Mouse (Mus musculus): ENCODE measurements around the gene Frem1. TPM values are rescaled to one million over a fixed set of nuclear protein-coding genes. Genes with fewer than 3 reads are reported as not detected.

The Frem1 gene
- polyA plus RNA-seq, 1 experiment = 0.64 TPM

DNA sequence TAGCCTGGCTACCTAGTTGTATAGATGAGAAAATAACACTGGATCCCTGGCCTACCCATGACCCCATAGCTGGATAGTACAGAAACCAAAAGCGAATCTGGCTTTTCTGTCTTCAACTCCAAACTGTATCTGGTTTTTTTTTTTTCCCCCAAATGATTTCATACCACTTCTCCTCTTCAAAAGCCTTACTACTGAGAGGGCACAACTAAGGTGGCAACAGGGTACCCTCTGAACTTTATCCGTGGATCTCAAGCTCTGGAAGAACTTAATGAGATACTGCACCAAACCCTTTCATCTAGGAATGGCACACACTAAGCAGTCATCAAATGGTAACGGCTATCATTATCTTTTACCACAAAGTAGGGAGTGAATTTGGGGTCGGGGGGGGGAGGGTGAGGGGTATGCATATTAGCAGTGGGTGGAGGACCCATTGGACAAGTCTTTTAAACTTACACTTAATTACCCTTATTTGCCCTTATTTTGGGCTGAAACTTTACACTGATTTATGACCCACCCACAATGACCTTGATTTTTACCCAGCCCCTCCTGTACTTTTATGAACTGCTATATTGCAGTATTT is 193.6 kb downstream of the Frem1 start:
- no peak for TF ChIP-seq EP300 (IDR thresholded peaks at IDR 0.05; ENCODE audit: insufficient read depth, low read depth, low read length)
- no peak for TF ChIP-seq POLR2A (IDR thresholded peaks at IDR 0.05; ENCODE audit: insufficient read depth, low read length)
- no peak for TF ChIP-seq CTCF (IDR thresholded peaks at IDR 0.05; ENCODE audit: low read depth, low read length)
- no peaks in the 10 kb centered on the region for H3K4me1 ChIP-seq (ENCODE audit: control insufficient read depth, insufficient read depth, low read length)
- no peaks in the 10 kb centered on the region for H3K36me3 ChIP-seq (ENCODE audit: control insufficient read depth, insufficient read depth, low read length, poor library complexity, severe bottlenecking)
- H3K9ac ChIP-seq (ENCODE audit: low read depth, poor library complexity, severe bottlenecking) = peak overlapping the region; percentile 91
- no peaks in the 10 kb centered on the region for H3K27me3 ChIP-seq (ENCODE audit: control insufficient read depth, insufficient read depth, low read length, poor library complexity, severe bottlenecking)
- H3K9me3 ChIP-seq (replicated peaks; ENCODE audit: control insufficient read depth, insufficient read depth, low read length, poor library complexity, severe bottlenecking) = no peaks in the 10 kb centered on the region
- H3K4me3 ChIP-seq (ENCODE audit: low read depth, low read length) = no peak overlapping the region
- no peak overlapping the region for H3K27ac ChIP-seq (ENCODE audit: insufficient read depth, low read length)

DNA sequence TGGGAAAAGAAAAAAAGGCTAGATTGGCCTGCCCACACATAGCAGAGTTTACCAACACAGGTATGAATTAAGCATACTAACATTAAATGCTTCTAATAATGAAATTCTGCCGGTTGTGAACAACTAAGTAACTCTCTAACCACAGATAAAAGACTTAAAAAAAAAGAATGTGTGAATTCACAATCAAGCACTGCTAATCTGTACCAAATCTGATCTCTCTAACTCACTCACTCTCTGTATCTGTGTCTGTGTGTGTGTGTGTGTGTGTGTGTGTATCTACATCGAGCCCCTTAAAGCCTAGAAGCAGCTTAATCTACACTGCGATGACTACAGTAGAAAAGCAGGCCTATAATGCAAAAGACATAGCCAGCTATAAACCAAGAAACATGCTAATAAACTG is 195.2 kb downstream of the Frem1 start:
- Histone ChIP-seq H3K9me3 (replicated peaks; ENCODE audit: control insufficient read depth, insufficient read depth, low read length, poor library complexity, severe bottlenecking) (no peaks in the 10 kb centered on the region), H3K36me3 (ENCODE audit: control insufficient read depth, insufficient read depth, low read length, poor library complexity, severe bottlenecking) (no peaks in the 10 kb centered on the region)

DNA sequence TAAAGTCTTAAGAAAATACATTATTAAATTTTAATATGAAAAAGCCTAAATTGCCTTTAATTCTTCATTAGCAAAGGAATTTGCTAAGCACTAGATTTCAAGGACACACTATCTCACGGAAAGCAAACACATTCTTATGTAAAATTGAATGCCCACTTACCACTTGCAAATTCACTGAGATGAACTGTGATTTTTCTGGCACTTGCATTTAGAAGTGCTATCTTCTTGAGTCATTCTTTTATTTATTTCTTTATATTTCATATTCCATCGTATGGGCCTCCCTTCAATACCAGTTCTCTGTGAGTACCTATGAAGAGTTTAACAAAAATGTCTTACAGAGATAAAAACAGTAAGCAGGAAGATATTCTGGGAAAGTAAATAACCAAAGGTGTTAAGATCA is 198.3 kb downstream of the Frem1 start:
- no peak overlapping the region for H3K9ac ChIP-seq (ENCODE audit: low read depth, poor library complexity, severe bottlenecking)
- TF ChIP-seq POLR2A (IDR thresholded peaks at IDR 0.05; ENCODE audit: insufficient read depth, low read length) (no peak), CTCF (IDR thresholded peaks at IDR 0.05; ENCODE audit: low read depth, low read length) (no peak), EP300 (IDR thresholded peaks at IDR 0.05; ENCODE audit: insufficient read depth, low read depth, low read length) (no peak)
- no peaks in the 10 kb centered on the region for H3K27me3 ChIP-seq (ENCODE audit: control insufficient read depth, insufficient read depth, low read length, poor library complexity, severe bottlenecking)

More for the DNA sequence above, 195.2 kb downstream of the Frem1 start:
- H3K4me3 ChIP-seq (ENCODE audit: low read depth, low read length) = no peak overlapping the region
- H3K4me1 ChIP-seq (ENCODE audit: control insufficient read depth, insufficient read depth, low read length) = no peaks in the 10 kb centered on the region
- H3K27ac ChIP-seq (ENCODE audit: insufficient read depth, low read length) = no peak overlapping the region
- no peak overlapping the region for H3K9ac ChIP-seq (ENCODE audit: low read depth, poor library complexity, severe bottlenecking)
- H3K27me3 ChIP-seq (ENCODE audit: control insufficient read depth, insufficient read depth, low read length, poor library complexity, severe bottlenecking) = no peaks in the 10 kb centered on the region
- TF ChIP-seq CTCF (IDR thresholded peaks at IDR 0.05; ENCODE audit: low read depth, low read length) = no peak

DNA sequence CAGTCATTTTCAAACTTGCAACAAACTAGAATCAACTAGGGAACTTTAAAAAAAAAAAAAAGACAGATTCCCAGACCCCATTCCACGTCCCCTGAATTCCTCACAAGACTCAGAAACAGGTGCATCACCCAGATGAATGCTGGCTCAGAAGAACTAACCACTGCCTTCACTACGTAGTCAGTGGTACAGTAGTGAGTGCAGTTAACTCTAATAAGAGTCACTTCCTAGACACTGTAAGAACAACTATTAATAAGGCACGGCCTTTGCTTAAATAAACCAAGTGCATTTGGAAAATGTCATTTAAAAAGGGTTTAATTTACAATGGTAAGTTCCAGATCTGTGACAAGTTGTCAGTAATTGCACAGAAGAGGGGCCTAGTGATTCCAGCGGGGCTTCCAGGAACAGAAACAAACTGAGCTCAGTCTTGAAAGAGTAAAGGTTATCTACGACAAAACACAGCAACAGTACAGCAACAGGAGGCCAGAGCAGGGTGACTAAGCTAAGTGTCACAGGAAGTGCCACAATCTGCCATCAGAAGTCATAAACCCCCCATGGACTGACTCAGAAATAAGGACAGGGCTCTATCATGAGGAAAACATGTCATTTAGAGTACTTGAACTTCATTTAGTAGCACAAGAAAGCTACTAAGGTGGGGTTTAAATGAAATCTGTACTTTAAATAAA is 203.4 kb downstream of the Frem1 start:
- Histone ChIP-seq H3K9me3 (replicated peaks; ENCODE audit: control insufficient read depth, insufficient read depth, low read length, poor library complexity, severe bottlenecking) (no peaks in the 10 kb centered on the region), H3K9ac (ENCODE audit: low read depth, poor library complexity, severe bottlenecking) (no peak overlapping the region), H3K4me3 (ENCODE audit: low read depth, low read length) (no peak overlapping the region), H3K27ac (ENCODE audit: insufficient read depth, low read length) (no peak overlapping the region), H3K27me3 (ENCODE audit: control insufficient read depth, insufficient read depth, low read length, poor library complexity, severe bottlenecking) (no peaks in the 10 kb centered on the region), H3K4me1 (ENCODE audit: control insufficient read depth, insufficient read depth, low read length) (no peaks in the 10 kb centered on the region), H3K36me3 (ENCODE audit: control insufficient read depth, insufficient read depth, low read length, poor library complexity, severe bottlenecking) (peaks cover 3% of the 10 kb centered on the region)
- TF ChIP-seq POLR2A (IDR thresholded peaks at IDR 0.05; ENCODE audit: insufficient read depth, low read length) (no peak), CTCF (IDR thresholded peaks at IDR 0.05; ENCODE audit: low read depth, low read length) (no peak), EP300 (IDR thresholded peaks at IDR 0.05; ENCODE audit: insufficient read depth, low read depth, low read length) (no peak)

More for the DNA sequence above, 198.3 kb downstream of the Frem1 start:
- Histone ChIP-seq H3K9me3 (replicated peaks; ENCODE audit: control insufficient read depth, insufficient read depth, low read length, poor library complexity, severe bottlenecking) (no peaks in the 10 kb centered on the region), H3K4me1 (ENCODE audit: control insufficient read depth, insufficient read depth, low read length) (no peaks in the 10 kb centered on the region), H3K27ac (ENCODE audit: insufficient read depth, low read length) (no peak overlapping the region), H3K4me3 (ENCODE audit: low read depth, low read length) (no peak overlapping the region), H3K36me3 (ENCODE audit: control insufficient read depth, insufficient read depth, low read length, poor library complexity, severe bottlenecking) (no peaks in the 10 kb centered on the region)

Other genes with a start within 250 kb of the Frem1 start
- 38.2 and 41.6 TPM in 2 replicates for gene Zdhhc21, start 192.4 kb downstream of the Frem1 start, polyA plus RNA-seq (2011; ENCODE audit: insufficient read depth, insufficient read length, low read depth, missing spikeins)
- 4.5 and 5.0 TPM in 2 replicates for gene Cer1, start 167.2 kb downstream of the Frem1 start, polyA plus RNA-seq (2011; ENCODE audit: insufficient read depth, insufficient read length, low read depth, missing spikeins)